Mouse (Mus musculus) limb, embryonic 11.5 days (tissue): ENCODE results near the gene Casp7. TPM values are rescaled to one million over a fixed set of nuclear protein-coding genes. Genes with fewer than 3 reads are reported as not detected.

ENCODE experiments used
- ATAC-seq: fragments of 200-750 bp; cut with Nextera tagmentation; 2 replicates; pipeline ENCODE4 v1.8.0; 2017; ENCODE audit warnings: low read depth; ENCODE audit not compliant: insufficient number of reproducible peaks, low FRiP score, low TSS enrichment
- DNase-seq: peaks from one replicate; pipeline ENCODE4 v3.0.0-alpha.2; 2015; ENCODE audit warnings: low spot score
- H3K27ac ChIP-seq: fragments of 300-500 bp; sonication (generic); replicated peaks from 2 replicates; pipeline ENCODE4 v1.5.1; 2014; ENCODE audit warnings: low read depth, mild to moderate bottlenecking, low read length
- H3K27me3 ChIP-seq: fragments of 300-500 bp; sonication (generic); 2 replicates; pipeline ENCODE4 v1.6.1; 2014; ENCODE audit warnings: mild to moderate bottlenecking, low read length, mixed read lengths; ENCODE audit not compliant: control insufficient read depth, insufficient read depth
- H3K36me3 ChIP-seq: fragments of 300-500 bp; sonication (generic); 2 replicates; pipeline ENCODE4 v1.6.1; 2014; ENCODE audit warnings: mild to moderate bottlenecking, low read length, moderate library complexity, mixed read lengths; ENCODE audit not compliant: control insufficient read depth, insufficient read depth
- H3K4me1 ChIP-seq: fragments of 300-500 bp; sonication (generic); 2 replicates; pipeline ENCODE4 v1.6.1; 2014; ENCODE audit warnings: low read length, mixed read lengths; ENCODE audit not compliant: control insufficient read depth, insufficient read depth
- H3K4me2 ChIP-seq: fragments of 300-500 bp; sonication (generic); 2 replicates; pipeline ENCODE4 v1.6.1; 2014; ENCODE audit warnings: low read depth, mild to moderate bottlenecking, moderate library complexity; ENCODE audit not compliant: severe bottlenecking
- H3K4me3 ChIP-seq: fragments of 300-500 bp; sonication (generic); 2 replicates; pipeline ENCODE4 v1.5.1; 2014; ENCODE audit warnings: low read depth, low read length
- H3K9ac ChIP-seq: fragments of 300-500 bp; sonication (generic); 2 replicates; pipeline ENCODE4 v1.6.1; 2014; ENCODE audit warnings: mild to moderate bottlenecking, low read length
- H3K9me3 ChIP-seq: fragments of 300-500 bp; sonication (generic); 2 replicates; pipeline ENCODE4 v1.6.1; 2016; ENCODE audit warnings: low read length; ENCODE audit not compliant: control insufficient read depth
- WGBS: fragments of 180-500 bp; shearing (Covaris S2); extraction: QIAGEN DNeasy Blood & Tissue Kit; methylation state at CpG from one replicate; pipeline ENCODE4 v1.1.7; 2014; 5-methylcytosine and 5-hydroxymethylcytosine counted together
- polyA plus RNA-seq: library from polyadenylated mRNA; unstranded; fragments of >200 nt; fragmentation: Nextera tagmentation; extraction: Ambion mirVana; gene quantifications from 2 replicates; pipeline ENCODE4 v1.2.1, GENCODE M21; 2014

Gene Casp7
- polyA plus RNA-seq, 1 experiment from 2014 or later, result 26.6 TPM

GRCm38 (mm10) chr19:56457569-56457968 lies 60.6 kb downstream of the Casp7 start:
- WGBS, result 83% methylated on average over 4 of the region's 4 CpGs
- no peak overlapping the region for H3K4me3 ChIP-seq
- peaks cover 3% of the 10 kb centered on the region; the same call in 1 of the 2 replicates for H3K4me1 ChIP-seq
- no peak overlapping the region for H3K4me2 ChIP-seq
- DNase-seq, result no peak
- no peak overlapping the region for H3K9ac ChIP-seq
- H3K9me3 ChIP-seq, result no peaks in the 10 kb centered on the region
- no peaks in the 10 kb centered on the region for H3K27me3 ChIP-seq
- no peak for ATAC-seq
- no peak overlapping the region for H3K27ac ChIP-seq
- H3K36me3 ChIP-seq, result no peaks in the 10 kb centered on the region

GRCm38 (mm10) chr19:56459154-56460050 lies 62.5 kb downstream of the Casp7 start:
- Histone ChIP-seq H3K36me3 (no peaks in the 10 kb centered on the region), H3K4me3 (no peak overlapping the region), H3K9ac (no peak overlapping the region), H3K4me2 (no peak overlapping the region), H3K9me3 (no peaks in the 10 kb centered on the region), H3K27me3 (no peaks in the 10 kb centered on the region), H3K4me1 (peaks cover 3% of the 10 kb centered on the region; the same call in 1 of the 2 replicates), H3K27ac (no peak overlapping the region)
- DNase-seq (no peak), ATAC-seq (no peak)
- 89% methylated on average over 10 of the region's 10 CpGs for WGBS

- DNase-seq, result no peak
- H3K4me2 ChIP-seq, result no peak overlapping the region
- no peak overlapping the region for H3K9ac ChIP-seq
- peaks cover 3% of the 10 kb centered on the region; the same call in 1 of the 2 replicates for H3K4me1 ChIP-seq
- H3K4me3 ChIP-seq, result no peak overlapping the region
- WGBS, result 69% methylated on average over 2 of the region's 2 CpGs
- no peak for ATAC-seq
- H3K36me3 ChIP-seq, result no peaks in the 10 kb centered on the region
- no peaks in the 10 kb centered on the region for H3K9me3 ChIP-seq
- H3K27me3 ChIP-seq, result no peaks in the 10 kb centered on the region
- no peak overlapping the region for H3K27ac ChIP-seq
Observed at GRCm38 (mm10) chr19:56460241-56460640, 63.3 kb downstream of the Casp7 start.

- Histone ChIP-seq H3K27me3 (no peaks in the 10 kb centered on the region), H3K27ac (no peak within 1 kb of the TSS), H3K4me1 (peaks cover 3% of the 10 kb centered on the region; the same call in 1 of the 2 replicates), H3K36me3 (no peaks in the 10 kb centered on the region), H3K4me3 (no peak within 1 kb of the TSS), H3K9me3 (no peaks in the 10 kb centered on the region), H3K4me2 (no peak within 1 kb of the TSS), H3K9ac (no peak within 1 kb of the TSS)
- ATAC-seq (no peak), DNase-seq (no peak)
- WGBS, result 66% methylated on average over 10 of the region's 10 CpGs
Observed at GRCm38 (mm10) chr19:56461522-56462101, 64.7 kb downstream of the Casp7 start, which contains the start of gene Plekhs1. Gene Plekhs1 (plus strand): TSS chr19:56461640.

GRCm38 (mm10) chr19:56462786-56463185 lies 65.9 kb downstream of the Casp7 start:
- 82% methylated on average over 4 of the region's 4 CpGs for WGBS
- no peaks in the 10 kb centered on the region for H3K27me3 ChIP-seq
- H3K4me3 ChIP-seq, result no peak overlapping the region
- no peaks in the 10 kb centered on the region for H3K9me3 ChIP-seq
- DNase-seq, result no peak
- H3K9ac ChIP-seq, result no peak overlapping the region
- no peak overlapping the region for H3K27ac ChIP-seq
- no peak overlapping the region for H3K4me2 ChIP-seq
- no peak for ATAC-seq
- H3K4me1 ChIP-seq, result peaks cover 3% of the 10 kb centered on the region; the same call in 1 of the 2 replicates
- no peaks in the 10 kb centered on the region for H3K36me3 ChIP-seq

- H3K4me1 ChIP-seq, result peaks cover under 1% of the 10 kb centered on the region; the same call in 1 of the 2 replicates
- ATAC-seq, result no peak
- H3K4me3 ChIP-seq, result no peak overlapping the region
- H3K9me3 ChIP-seq, result no peaks in the 10 kb centered on the region
- no peak overlapping the region for H3K9ac ChIP-seq
- no peak overlapping the region for H3K27ac ChIP-seq
- 84% methylated on average over 8 of the region's 8 CpGs for WGBS
- H3K27me3 ChIP-seq, result no peaks in the 10 kb centered on the region
- no peaks in the 10 kb centered on the region for H3K36me3 ChIP-seq
- no peak overlapping the region for H3K4me2 ChIP-seq
- no peak for DNase-seq
Observed at GRCm38 (mm10) chr19:56466486-56466885, 69.6 kb downstream of the Casp7 start.

GRCm38 (mm10) chr19:56470286-56471020 lies 73.5 kb downstream of the Casp7 start:
- Histone ChIP-seq H3K9me3 (no peaks in the 10 kb centered on the region), H3K27me3 (no peaks in the 10 kb centered on the region), H3K9ac (no peak overlapping the region), H3K4me1 (0 out of 2 replicates have a peak, but pooled peaks cover 2% of the 10 kb centered on the region), H3K4me3 (no peak overlapping the region), H3K4me2 (no peak overlapping the region), H3K27ac (no peak overlapping the region), H3K36me3 (no peaks in the 10 kb centered on the region)
- ATAC-seq (no peak), DNase-seq (no peak)
- 92% methylated on average over 14 of the region's 14 CpGs for WGBS

- ATAC-seq, result no peak
- Histone ChIP-seq H3K27ac (no peak overlapping the region), H3K4me2 (no peak overlapping the region), H3K27me3 (no peaks in the 10 kb centered on the region), H3K9ac (no peak overlapping the region), H3K36me3 (no peaks in the 10 kb centered on the region), H3K9me3 (no peaks in the 10 kb centered on the region), H3K4me3 (no peak overlapping the region), H3K4me1 (0 out of 2 replicates have a peak, but pooled peaks cover 2% of the 10 kb centered on the region)
- WGBS, result 79% methylated on average over 10 of the region's 10 CpGs
- DNase-seq, result no peak
Observed at GRCm38 (mm10) chr19:56471934-56472333, 75.0 kb downstream of the Casp7 start.
